Mouse (Mus musculus): ENCODE measurements around the gene Grap2. TPM values are rescaled to one million over a fixed set of nuclear protein-coding genes. Genes with fewer than 3 reads are reported as not detected.

Gene Grap2
- total and polyA plus RNA-seq, 2 experiments, result 0.46 to 0.66 TPM

GRCm38 (mm10) chr15:80610335-80610734 lies 37.9 kb downstream of the Grap2 start:
- Histone ChIP-seq H3K4me1 (ENCODE audit: control insufficient read depth, insufficient read depth, low read length) (no peaks in the 10 kb centered on the region), H3K27ac (replicated peaks; ENCODE audit: insufficient read depth, low read depth, low read length) (no peak overlapping the region), H3K4me3 (ENCODE audit: insufficient read depth, low read depth, low read length) (no peak overlapping the region), H3K27me3 (ENCODE audit: control insufficient read depth, insufficient read depth, low read length) (no peaks in the 10 kb centered on the region), H3K79me2 (ENCODE audit: control insufficient read depth, insufficient read depth, low read length) (no peaks in the 10 kb centered on the region), H3K36me3 (ENCODE audit: control insufficient read depth, insufficient read depth, low read length) (no peaks in the 10 kb centered on the region), H3K9ac (ENCODE audit: low read depth, low read length) (no peak overlapping the region)
- TF ChIP-seq CTCF (IDR thresholded peaks at IDR 0.05; ENCODE audit: low read depth, low read length) (no peak), POLR2A (IDR thresholded peaks at IDR 0.05; ENCODE audit: extremely low read depth, insufficient read depth, low read length) (no peak)
- no peak for DNase-seq (ENCODE audit: extremely low read depth, low read depth, low spot score)
- 77% methylated on average over 2 of the region's 2 CpGs for WGBS

GRCm38 (mm10) chr15:80611478-80611877 lies 39.1 kb downstream of the Grap2 start:
- Histone ChIP-seq H3K36me3 (ENCODE audit: control insufficient read depth, insufficient read depth, low read length) (no peaks in the 10 kb centered on the region), H3K79me2 (ENCODE audit: control insufficient read depth, insufficient read depth, low read length) (no peaks in the 10 kb centered on the region), H3K4me3 (ENCODE audit: insufficient read depth, low read depth, low read length) (no peak overlapping the region), H3K9ac (ENCODE audit: low read depth, low read length) (no peak overlapping the region), H3K4me1 (ENCODE audit: control insufficient read depth, insufficient read depth, low read length) (no peaks in the 10 kb centered on the region), H3K27me3 (ENCODE audit: control insufficient read depth, insufficient read depth, low read length) (no peaks in the 10 kb centered on the region), H3K27ac (replicated peaks; ENCODE audit: insufficient read depth, low read depth, low read length) (no peak overlapping the region)
- no peak for DNase-seq (ENCODE audit: extremely low read depth, low read depth, low spot score)
- TF ChIP-seq CTCF (IDR thresholded peaks at IDR 0.05; ENCODE audit: low read depth, low read length) (no peak), POLR2A (IDR thresholded peaks at IDR 0.05; ENCODE audit: extremely low read depth, insufficient read depth, low read length) (no peak)
- WGBS, result 81% methylated on average over 5 of the region's 5 CpGs

GRCm38 (mm10) chr15:80613904-80614303 lies 41.5 kb downstream of the Grap2 start:
- 70% methylated on average over 5 of the region's 5 CpGs for WGBS
- TF ChIP-seq CTCF (IDR thresholded peaks at IDR 0.05; ENCODE audit: low read depth, low read length), result no peak
- no peak for TF ChIP-seq POLR2A (IDR thresholded peaks at IDR 0.05; ENCODE audit: extremely low read depth, insufficient read depth, low read length)
- DNase-seq (ENCODE audit: extremely low read depth, low read depth, low spot score), result no peak
- H3K27me3 ChIP-seq (ENCODE audit: control insufficient read depth, insufficient read depth, low read length), result no peaks in the 10 kb centered on the region
- H3K27ac ChIP-seq (replicated peaks; ENCODE audit: insufficient read depth, low read depth, low read length), result no peak overlapping the region
- no peaks in the 10 kb centered on the region for H3K79me2 ChIP-seq (ENCODE audit: control insufficient read depth, insufficient read depth, low read length)
- no peak overlapping the region for H3K4me3 ChIP-seq (ENCODE audit: insufficient read depth, low read depth, low read length)
- H3K4me1 ChIP-seq (ENCODE audit: control insufficient read depth, insufficient read depth, low read length), result no peaks in the 10 kb centered on the region
- H3K36me3 ChIP-seq (ENCODE audit: control insufficient read depth, insufficient read depth, low read length), result no peaks in the 10 kb centered on the region
- H3K9ac ChIP-seq (ENCODE audit: low read depth, low read length), result no peak overlapping the region

- H3K27me3 ChIP-seq (ENCODE audit: control insufficient read depth, insufficient read depth, low read length), result no peaks in the 10 kb centered on the region
- 67% methylated on average over 18 of the region's 18 CpGs for WGBS
- no peak overlapping the region for H3K9ac ChIP-seq (ENCODE audit: low read depth, low read length)
- no peak for DNase-seq (ENCODE audit: extremely low read depth, low read depth, low spot score)
- no peak overlapping the region for H3K4me3 ChIP-seq (ENCODE audit: insufficient read depth, low read depth, low read length)
- H3K79me2 ChIP-seq (ENCODE audit: control insufficient read depth, insufficient read depth, low read length), result no peaks in the 10 kb centered on the region
- TF ChIP-seq CTCF (IDR thresholded peaks at IDR 0.05; ENCODE audit: low read depth, low read length) (no peak), POLR2A (IDR thresholded peaks at IDR 0.05; ENCODE audit: extremely low read depth, insufficient read depth, low read length) (no peak)
- no peaks in the 10 kb centered on the region for H3K36me3 ChIP-seq (ENCODE audit: control insufficient read depth, insufficient read depth, low read length)
- no peaks in the 10 kb centered on the region for H3K4me1 ChIP-seq (ENCODE audit: control insufficient read depth, insufficient read depth, low read length)
- no peak overlapping the region for H3K27ac ChIP-seq (replicated peaks; ENCODE audit: insufficient read depth, low read depth, low read length)
Measured at GRCm38 (mm10) chr15:80614500-80615289, 42.3 kb downstream of the Grap2 start.

GRCm38 (mm10) chr15:80615290-80615570 lies 42.8 kb downstream of the Grap2 start:
- Histone ChIP-seq H3K27me3 (ENCODE audit: control insufficient read depth, insufficient read depth, low read length) (no peaks in the 10 kb centered on the region), H3K4me3 (ENCODE audit: insufficient read depth, low read depth, low read length) (no peak overlapping the region), H3K4me1 (ENCODE audit: control insufficient read depth, insufficient read depth, low read length) (no peaks in the 10 kb centered on the region), H3K9ac (ENCODE audit: low read depth, low read length) (no peak overlapping the region), H3K36me3 (ENCODE audit: control insufficient read depth, insufficient read depth, low read length) (no peaks in the 10 kb centered on the region), H3K79me2 (ENCODE audit: control insufficient read depth, insufficient read depth, low read length) (no peaks in the 10 kb centered on the region), H3K27ac (replicated peaks; ENCODE audit: insufficient read depth, low read depth, low read length) (no peak overlapping the region)
- TF ChIP-seq POLR2A (IDR thresholded peaks at IDR 0.05; ENCODE audit: extremely low read depth, insufficient read depth, low read length) (no peak), CTCF (IDR thresholded peaks at IDR 0.05; ENCODE audit: low read depth, low read length) (no peak)
- WGBS, result 52% methylated on average over 2 of the region's 2 CpGs
- no peak for DNase-seq (ENCODE audit: extremely low read depth, low read depth, low spot score)

- H3K27ac ChIP-seq (replicated peaks; ENCODE audit: insufficient read depth, low read depth, low read length), result no peak overlapping the region
- no peak for TF ChIP-seq CTCF (IDR thresholded peaks at IDR 0.05; ENCODE audit: low read depth, low read length)
- no peak for TF ChIP-seq POLR2A (IDR thresholded peaks at IDR 0.05; ENCODE audit: extremely low read depth, insufficient read depth, low read length)
- no peak overlapping the region for H3K4me3 ChIP-seq (ENCODE audit: insufficient read depth, low read depth, low read length)
- H3K27me3 ChIP-seq (ENCODE audit: control insufficient read depth, insufficient read depth, low read length), result no peaks in the 10 kb centered on the region
- no peak overlapping the region for H3K9ac ChIP-seq (ENCODE audit: low read depth, low read length)
- no peaks in the 10 kb centered on the region for H3K36me3 ChIP-seq (ENCODE audit: control insufficient read depth, insufficient read depth, low read length)
- no peaks in the 10 kb centered on the region for H3K4me1 ChIP-seq (ENCODE audit: control insufficient read depth, insufficient read depth, low read length)
- 14% methylated on average over 17 of the region's 17 CpGs for WGBS
- no peak for DNase-seq (ENCODE audit: extremely low read depth, low read depth, low spot score)
- no peaks in the 10 kb centered on the region for H3K79me2 ChIP-seq (ENCODE audit: control insufficient read depth, insufficient read depth, low read length)
Measured at GRCm38 (mm10) chr15:80615636-80616383, 43.4 kb downstream of the Grap2 start.

Data from liver, adult 2 months (tissue).